Mouse (Mus musculus) CH12.LX (cell line): ENCODE results near the gene Cldn2.

Experiments
- BHLHE40 ChIP-seq: IDR thresholded peaks from 2 replicates; pipeline ENCODE4 v1.6.1; 2011; ENCODE audit warnings: mild to moderate bottlenecking, low read depth, low read length, improper control_type of control experiment
- CTCF ChIP-seq, 2 experiments: IDR thresholded peaks in 1 of 2; conservative IDR thresholded peaks in 1 of 2; 2 replicates each; pipeline ENCODE4 v1.5.1; 2011 to 2012; ENCODE audit warnings: low read depth in 2 of 2, low read length in 2 of 2, improper control_type of control experiment in 1 of 2, inconsistent platforms in 1 of 2, mild to moderate bottlenecking in 1 of 2, moderate library complexity in 1 of 2
- E2F4 ChIP-seq: IDR thresholded peaks from 2 replicates; pipeline ENCODE4 v1.6.1; 2011; ENCODE audit warnings: low read depth, low read length, improper control_type of control experiment; ENCODE audit not compliant: insufficient replicate concordance
- EP300 ChIP-seq: IDR thresholded peaks from 2 replicates; pipeline ENCODE4 v1.6.1; 2011; ENCODE audit warnings: low read length, improper control_type of control experiment
- JUND ChIP-seq: conservative IDR thresholded peaks from 2 replicates; pipeline ENCODE4 v1.6.1; 2011; ENCODE audit warnings: low read depth, low read length, improper control_type of control experiment
- MAX ChIP-seq: IDR thresholded peaks from 2 replicates; pipeline ENCODE4 v1.6.1; 2011; ENCODE audit warnings: low read length, improper control_type of control experiment
- NELFE ChIP-seq: IDR thresholded peaks from 2 replicates; pipeline ENCODE4 v1.6.1; 2011; ENCODE audit warnings: low read depth, low read length, improper control_type of control experiment
- POLR2A ChIP-seq: IDR thresholded peaks from 2 replicates; pipeline ENCODE4 v1.6.1; 2011; ENCODE audit warnings: low read depth, mild to moderate bottlenecking, improper control_type of control experiment, low read length
- RCOR1 ChIP-seq: conservative IDR thresholded peaks from 2 replicates; pipeline ENCODE4 v1.6.1; 2012; ENCODE audit warnings: low read depth, mild to moderate bottlenecking, inconsistent platforms, low read length, improper control_type of control experiment
- TCF12 ChIP-seq: IDR thresholded peaks from 2 replicates; pipeline ENCODE4 v1.6.1; 2014; ENCODE audit warnings: low read depth, mild to moderate bottlenecking, inconsistent platforms, low read length, improper control_type of control experiment
- USF2 ChIP-seq: conservative IDR thresholded peaks from 2 replicates; pipeline ENCODE4 v1.6.1; 2011; ENCODE audit warnings: low read depth, low read length, improper control_type of control experiment
- ZMIZ1 ChIP-seq: IDR thresholded peaks from 2 replicates; pipeline ENCODE4 v1.6.1; 2012; ENCODE audit warnings: low read depth, mild to moderate bottlenecking, inconsistent platforms, low read length, improper control_type of control experiment
- ZNF384 ChIP-seq: IDR thresholded peaks from 2 replicates; pipeline ENCODE4 v1.6.1; 2012; ENCODE audit warnings: low read depth, low read length, improper control_type of control experiment, inconsistent platforms

DNA sequence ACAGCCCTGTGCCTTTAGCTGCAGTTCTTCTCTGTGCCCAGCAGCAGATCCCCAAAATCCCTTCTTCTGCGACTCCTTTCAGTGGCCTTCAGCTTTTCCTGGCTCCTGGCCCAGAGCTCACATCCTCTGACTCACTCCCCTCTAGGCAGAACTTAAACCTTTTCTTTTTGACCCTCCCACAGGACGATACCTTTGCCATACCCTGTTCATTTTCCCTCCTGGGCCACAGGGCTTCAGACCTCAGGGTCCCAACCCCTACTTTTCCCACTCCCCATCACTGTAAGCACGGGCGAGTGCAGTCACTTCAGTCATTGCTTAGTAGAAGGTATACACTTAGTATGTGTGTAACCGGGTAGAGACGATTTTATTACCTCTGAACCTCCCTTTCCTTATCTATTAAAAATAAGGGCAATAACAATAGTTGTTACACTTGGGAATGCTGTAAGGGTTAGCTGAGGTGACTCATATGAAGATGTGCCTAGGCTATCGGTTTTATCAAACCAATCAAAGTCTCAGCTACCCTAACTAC is 25.5 kb upstream of the Cldn2 start:
- TF ChIP-seq BHLHE40 (no peak), USF2 (no peak), POLR2A (no peak), CTCF (conservative IDR thresholded peaks at IDR 0.05 in 1 of 2, IDR thresholded peaks at IDR 0.05 in 1 of 2; ENCODE audit: low read depth in 2 of 2, low read length in 2 of 2) (no peak), JUND (no peak), ZNF384 (no peak), MAX (no peak), TCF12 (no peak), E2F4 (no peak), RCOR1 (no peak), NELFE (no peak), EP300 (no peak), ZMIZ1 (no peak)
